Mouse (Mus musculus) ES-E14 (cell line): ENCODE measurements at regions not wholly inside any gene's neighbourhood (a gene's known extent, or its start where the extent isn't known, plus 50 kb on each side); places are given as distances from the start of the nearest gene placed in this dataset.

Experiments
- DNase-seq: peaks from one replicate; pipeline ENCODE4 v3.0.0-alpha.2; 2013; ENCODE audit warnings: low read depth, low spot score
- H3K27ac ChIP-seq: 2 replicates; pipeline ENCODE4 v1.5.1; 2012; ENCODE audit warnings: low read depth, mild to moderate bottlenecking, low read length, moderate library complexity, mixed read lengths; ENCODE audit not compliant: poor library complexity, insufficient read depth, severe bottlenecking
- H3K36me3 ChIP-seq: 2 replicates; pipeline ENCODE4 v1.6.1; 2012; ENCODE audit warnings: mild to moderate bottlenecking, low read length, moderate library complexity, mixed read lengths; ENCODE audit not compliant: control insufficient read depth, poor library complexity, insufficient read depth, severe bottlenecking
- H3K4me1 ChIP-seq, 2 experiments: fragments of 150-350 bp in 1 of 2; sonication (generic) in 1 of 2; 2 replicates each; pipeline ENCODE4 v1.6.1; 2012; ENCODE audit warnings: low read length in 2 of 2, mild to moderate bottlenecking in 1 of 2, mixed read lengths in 1 of 2; ENCODE audit not compliant: control insufficient read depth in 2 of 2, insufficient read depth in 2 of 2, poor library complexity in 1 of 2
- H3K4me3 ChIP-seq, 2 experiments: fragments of 150-350 bp in 1 of 2; sonication (generic) in 1 of 2; 2 replicates each; pipeline ENCODE4 v1.5.1; 2012; ENCODE audit warnings: low read length in 2 of 2, low read depth in 1 of 2, mild to moderate bottlenecking in 1 of 2, mixed read lengths in 1 of 2; ENCODE audit not compliant: insufficient read depth in 1 of 2, poor library complexity in 1 of 2, severe bottlenecking in 1 of 2
- H3K9ac ChIP-seq: 2 replicates; pipeline ENCODE4 v1.6.1; 2012; ENCODE audit warnings: low read depth, mild to moderate bottlenecking, low read length, mixed read lengths; ENCODE audit not compliant: poor library complexity, insufficient read depth, severe bottlenecking
- H3K9me3 ChIP-seq: fragments of 150-350 bp; sonication (generic); 2 replicates; pipeline ENCODE4 v1.6.1; 2012; ENCODE audit warnings: low read depth, mild to moderate bottlenecking, low read length; ENCODE audit not compliant: control insufficient read depth, insufficient read depth
- CHD2 ChIP-seq: IDR thresholded peaks from 2 replicates; pipeline ENCODE4 v1.6.1; 2014; ENCODE audit warnings: mild to moderate bottlenecking, low read depth, low read length, inconsistent platforms
- HCFC1 ChIP-seq: IDR thresholded peaks from 2 replicates; pipeline ENCODE4 v1.6.1; 2012; ENCODE audit warnings: low read length, inconsistent platforms, borderline replicate concordance; ENCODE audit not compliant: insufficient read depth
- MAFK ChIP-seq: IDR thresholded peaks from 2 replicates; pipeline ENCODE4 v1.6.1; 2014; ENCODE audit warnings: mild to moderate bottlenecking, low read depth, low read length, inconsistent platforms; ENCODE audit not compliant: insufficient read depth
- ZC3H11A ChIP-seq: IDR thresholded peaks from 2 replicates; pipeline ENCODE4 v1.6.1; 2012; ENCODE audit warnings: low read depth, mild to moderate bottlenecking, inconsistent platforms, low read length, borderline replicate concordance
- ZNF384 ChIP-seq: IDR thresholded peaks from 2 replicates; pipeline ENCODE4 v1.6.1; 2012; ENCODE audit warnings: low read depth, low read length, inconsistent platforms
- in situ Hi-C, 2 experiments: fragments of 600-800 bp; cut with MboI; formaldehyde crosslinking; loops; one replicate each; pipeline ENCODE4 v1.15.1; 2025; ENCODE audit warnings: low sequenced_read_pairs in 2 of 2, inconsistent platforms in 1 of 2; ENCODE audit not compliant: unreplicated experiment in 2 of 2

GRCm38 (mm10) chr5:128517336-128517735 lies 83.3 kb upstream of the Fzd10 start:
- no peak for TF ChIP-seq ZNF384
- no peak for TF ChIP-seq ZC3H11A
- no peak for TF ChIP-seq CHD2
- TF ChIP-seq MAFK = no peak
- peak overlapping the region; percentile 19 to 21; a peak in 2 of 4 replicates for H3K4me3 ChIP-seq
- H3K27ac ChIP-seq = no peak overlapping the region
- H3K4me1 ChIP-seq = no peaks in the 10 kb centered on the region; a peak in 1 of 4 replicates
- in situ Hi-C loops = no loop called here
- no peaks in the 10 kb centered on the region for H3K36me3 ChIP-seq
- H3K9me3 ChIP-seq = no peaks in the 10 kb centered on the region
- no peak for DNase-seq
- H3K9ac ChIP-seq = no peak overlapping the region

- H3K4me3 ChIP-seq = no peak overlapping the region
- H3K27ac ChIP-seq = no peak overlapping the region
- in situ Hi-C loops = no loop called here
- H3K36me3 ChIP-seq = no peaks in the 10 kb centered on the region
- H3K4me1 ChIP-seq = no peaks in the 10 kb centered on the region; a peak in 1 of 4 replicates
- TF ChIP-seq ZC3H11A (no peak), MAFK (no peak)
- H3K9me3 ChIP-seq = no peaks in the 10 kb centered on the region
- H3K9ac ChIP-seq = no peak overlapping the region
- peak; percentile 70 for DNase-seq
Measured at GRCm38 (mm10) chr5:128515343-128515742, 82.5 kb upstream of the Tmem132d start.

- in situ Hi-C loops = no loop called here
Measured at GRCm38 (mm10) chr5:128513261-128513660, 80.4 kb upstream of the Tmem132d start.

GRCm38 (mm10) chr5:128512606-128513005 lies 79.7 kb upstream of the Tmem132d start:
- no peak for DNase-seq
- in situ Hi-C loops = no loop called here
- Histone ChIP-seq H3K4me1 (no peaks in the 10 kb centered on the region; a peak in 1 of 4 replicates), H3K4me3 (no peak overlapping the region), H3K9me3 (no peaks in the 10 kb centered on the region), H3K27ac (no peak overlapping the region), H3K9ac (no peak overlapping the region), H3K36me3 (no peaks in the 10 kb centered on the region)
- TF ChIP-seq HCFC1 (no peak), ZNF384 (no peak), ZC3H11A (no peak), MAFK (no peak), CHD2 (no peak)

More at GRCm38 (mm10) chr5:128513261-128513660, 80.4 kb upstream of the Tmem132d start:
- no peak for DNase-seq
- TF ChIP-seq CHD2 (no peak), HCFC1 (no peak)
- no peak overlapping the region for H3K9ac ChIP-seq
- no peak overlapping the region for H3K27ac ChIP-seq
- H3K4me3 ChIP-seq = no peak overlapping the region
- H3K9me3 ChIP-seq = no peaks in the 10 kb centered on the region
- H3K4me1 ChIP-seq = no peaks in the 10 kb centered on the region; a peak in 1 of 4 replicates
- no peaks in the 10 kb centered on the region for H3K36me3 ChIP-seq

DNA sequence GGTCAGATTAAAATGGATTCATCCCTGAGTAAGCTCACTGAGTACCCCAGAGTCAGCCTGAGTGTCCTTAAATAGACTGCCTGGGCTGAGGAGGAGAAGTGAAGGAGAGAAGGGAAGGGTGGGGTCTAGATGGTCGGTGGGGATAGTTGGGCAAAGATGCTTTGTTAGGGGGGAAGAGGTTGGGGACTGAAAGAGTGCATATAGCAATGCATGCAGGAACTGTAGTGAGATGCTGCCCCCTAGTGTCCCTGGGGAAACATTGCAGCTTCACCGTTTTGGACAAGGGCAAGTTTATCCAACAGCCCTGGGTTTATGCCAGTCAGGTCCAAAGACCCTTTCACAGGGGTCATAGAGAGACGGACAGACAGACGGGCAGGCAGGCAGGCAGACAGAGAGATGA lies 71.6 kb upstream of the Tmem132d start:
- Histone ChIP-seq H3K27ac (no peak overlapping the region), H3K4me1 (peaks cover 0 to under 1% of the 10 kb centered on the region in 2 experiments; a peak in 1 of 4 replicates), H3K36me3 (no peaks in the 10 kb centered on the region), H3K4me3 (no peak overlapping the region), H3K9me3 (no peaks in the 10 kb centered on the region), H3K9ac (no peak overlapping the region)
- no peak for DNase-seq
- in situ Hi-C loops = no loop called here
- TF ChIP-seq ZC3H11A = peak; percentile 59; the same call in 1 of the 2 replicates
- TF ChIP-seq CHD2 = no peak
